Mouse (Mus musculus) large intestine, adult 2 months (tissue): ENCODE results near the gene Gm20825. TPM values are rescaled to one million over a fixed set of nuclear protein-coding genes. Genes with fewer than 3 reads are reported as not detected.
"Not testable (repeated sequence)": the region's sequence is repeated elsewhere in the genome, so short reads cannot be mapped to it uniquely, and the experiment has no call there.

Experiments
- DNase-seq: peaks from one replicate; pipeline ENCODE4 v3.0.0-alpha.2; 2012; ENCODE audit warnings: low read depth, low spot score
- WGBS: fragments of 180-500 bp; shearing (Covaris S2); methylation state at CpG from one replicate; pipeline ENCODE4 v1.1.7; 2018; 5-methylcytosine and 5-hydroxymethylcytosine counted together
- polyA plus RNA-seq: library from polyadenylated mRNA; depleted of rRNA; stranded (reverse); fragments of >200 nt; gene quantifications from 2 replicates; pipeline ENCODE4 v1.2.3, GENCODE M21; 2012; rRNA removed

Gene Gm20825
- not detected in 2 replicates for polyA plus RNA-seq

- DNase-seq, result not testable (repeated sequence)
- WGBS, result 41% methylated on average over 4 of the region's 4 CpGs
Observed at GRCm38 (mm10) chrY:8071407-8071806, at the start of gene Gm20825. Gene Gm20825 (minus strand): TSS chrY:8071507.

Other genes starting within 250 kb of the Gm20825 start
- gene Gm29049, start 74.3 kb downstream of the Gm20825 start, polyA plus RNA-seq, result not detected in 2 replicates
- gene Gm20824, start 186.4 kb upstream of the Gm20825 start, polyA plus RNA-seq, result not detected in 2 replicates